Mouse (Mus musculus) v-Abl transformed pro-B cells (cell line): ENCODE data around the gene Tex13c3.
"Not testable (repeated sequence)": the region's sequence is repeated elsewhere in the genome, so short reads cannot be mapped to it uniquely, and the experiment has no call there.

Source experiments
- in situ Hi-C, 2 experiments: fragments of 400-800 bp; cut with MboI; formaldehyde crosslinking; loops; one replicate each; pipeline ENCODE4 v1.15.1; 2025; ENCODE audit not compliant: unreplicated experiment in 2 of 2

The Tex13c3 gene

DNA sequence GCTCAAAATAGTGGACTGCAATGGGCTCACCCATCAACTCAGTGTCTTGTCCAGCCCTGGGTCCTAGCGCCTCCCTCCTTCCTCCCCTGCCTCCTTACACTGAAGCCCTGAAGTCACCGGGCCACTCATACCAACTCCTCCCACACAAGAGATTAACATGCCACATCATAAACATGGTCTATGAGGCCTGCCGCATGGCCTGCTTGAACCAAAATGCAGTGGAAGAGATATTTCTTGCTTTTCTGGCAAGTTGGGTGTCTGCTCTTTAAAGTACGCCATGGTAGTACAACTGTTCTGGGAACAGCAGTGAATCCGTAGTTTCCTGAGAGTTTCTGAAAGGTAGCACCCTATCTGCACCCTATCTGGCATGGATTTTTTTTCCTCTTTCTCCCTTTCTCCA lies at the start of gene Tex13c3:
Gene Tex13c3 (minus strand): TSS at position 101 of the 400 bp plus-strand sequence.
- in situ Hi-C loops, result not testable (repeated sequence)

- in situ Hi-C loops, result no loop called here
These were observed 8.6 kb upstream of the Tex13c3 start for GRCm38 (mm10) chrX:19489731-19490130.
